Mouse (Mus musculus) embryo, embryonic 11 days (tissue): ENCODE data around the gene Nck2.

Experiments
- DNase-seq: peaks from one replicate; pipeline ENCODE4 v3.0.0-alpha.2; 2015

The Nck2 gene

DNA sequence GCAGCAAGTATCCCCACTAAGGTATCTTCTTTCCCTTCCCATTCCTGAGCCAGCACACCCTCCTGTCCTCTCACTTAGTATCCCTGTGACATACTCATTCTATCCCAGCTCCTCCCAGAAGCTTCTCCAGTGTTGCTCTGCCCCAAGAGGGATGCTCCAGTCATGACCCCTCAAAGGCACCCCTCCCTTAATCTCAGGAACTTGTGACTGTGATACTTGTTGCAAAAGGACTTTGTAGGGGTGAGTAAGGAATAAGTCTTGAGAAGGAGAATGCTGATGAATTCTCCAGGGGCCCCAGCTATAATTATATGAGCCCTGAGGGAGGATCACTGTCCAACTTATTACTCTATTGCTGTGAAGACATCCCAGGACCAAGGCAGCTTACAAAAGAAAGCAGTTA is 7.8 kb upstream of the Nck2 start:
- no peak for DNase-seq

DNA sequence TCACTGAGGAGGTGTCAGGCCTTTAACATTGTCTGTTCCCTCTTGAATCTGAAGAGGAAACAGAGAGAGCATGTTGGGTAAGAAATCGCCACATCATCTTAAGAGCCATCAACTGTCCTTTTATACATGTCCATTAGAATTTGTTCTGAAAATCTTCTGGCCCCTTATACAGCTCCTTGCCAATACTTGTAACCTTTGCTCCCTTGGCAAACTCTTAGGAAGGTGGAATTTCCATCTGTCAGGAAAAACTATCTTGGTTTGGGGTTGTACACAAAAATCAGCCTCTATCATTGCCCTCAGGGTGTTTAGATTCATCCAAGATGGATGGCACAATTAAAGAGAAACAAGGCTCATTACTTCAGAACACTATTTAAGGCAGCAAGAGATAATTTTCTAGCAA is 5.1 kb upstream of the Nck2 start:
- DNase-seq: no peak

- no peak for DNase-seq
These were observed 1.8 kb upstream of the Nck2 start for GRCm38 (mm10) chr1:43442568-43442967.

DNA sequence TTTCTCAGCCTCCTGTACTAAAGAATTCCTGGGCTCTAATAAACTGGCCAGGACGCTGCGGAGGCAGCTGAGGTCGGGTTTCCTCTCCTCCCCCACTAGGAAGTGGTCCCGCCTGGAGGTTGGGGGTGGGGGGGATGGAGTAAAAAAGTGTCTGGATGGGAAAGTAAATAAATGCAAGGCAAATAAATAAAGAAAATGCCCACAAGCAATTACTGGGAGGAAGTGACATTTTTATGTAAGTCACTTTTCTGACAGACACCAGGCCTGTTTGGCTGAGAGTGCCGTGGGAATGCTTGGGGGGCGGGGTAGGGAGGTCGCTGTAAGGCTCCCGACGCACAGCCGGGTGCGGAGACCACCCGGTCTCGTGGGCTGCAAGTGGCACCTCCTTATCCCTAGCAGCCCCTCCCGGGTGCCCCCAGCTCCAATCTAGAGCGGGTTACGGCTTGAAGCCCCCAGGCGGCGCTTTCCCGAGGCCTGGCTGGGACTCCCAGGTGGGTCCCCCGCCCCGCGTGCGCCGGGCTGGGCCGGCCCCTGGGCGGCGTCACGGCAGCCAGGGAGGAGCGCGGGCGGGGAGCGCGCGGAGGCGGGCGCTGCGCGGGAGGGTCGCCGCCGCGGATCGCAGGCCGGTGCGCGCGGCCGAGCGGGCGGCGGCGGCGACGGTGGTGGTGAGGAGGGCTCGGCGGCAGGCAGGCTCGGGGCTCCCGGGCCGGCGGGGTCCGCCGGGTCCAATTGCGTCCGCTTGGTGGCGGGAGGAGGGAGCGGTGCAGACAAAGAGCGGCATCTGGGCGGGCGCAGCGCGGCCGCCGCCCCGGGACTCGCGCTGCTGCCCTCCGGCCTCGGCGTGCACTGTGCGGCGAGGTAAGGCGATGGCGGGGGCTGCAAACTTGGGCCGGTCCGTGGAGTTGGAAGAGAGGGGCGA is 1.1 kb downstream of the Nck2 start:
- peak; percentile 94 for DNase-seq

- peak; percentile 68 for DNase-seq
These were observed 1.7 kb downstream of the Nck2 start for GRCm38 (mm10) chr1:43446089-43446533.

DNA sequence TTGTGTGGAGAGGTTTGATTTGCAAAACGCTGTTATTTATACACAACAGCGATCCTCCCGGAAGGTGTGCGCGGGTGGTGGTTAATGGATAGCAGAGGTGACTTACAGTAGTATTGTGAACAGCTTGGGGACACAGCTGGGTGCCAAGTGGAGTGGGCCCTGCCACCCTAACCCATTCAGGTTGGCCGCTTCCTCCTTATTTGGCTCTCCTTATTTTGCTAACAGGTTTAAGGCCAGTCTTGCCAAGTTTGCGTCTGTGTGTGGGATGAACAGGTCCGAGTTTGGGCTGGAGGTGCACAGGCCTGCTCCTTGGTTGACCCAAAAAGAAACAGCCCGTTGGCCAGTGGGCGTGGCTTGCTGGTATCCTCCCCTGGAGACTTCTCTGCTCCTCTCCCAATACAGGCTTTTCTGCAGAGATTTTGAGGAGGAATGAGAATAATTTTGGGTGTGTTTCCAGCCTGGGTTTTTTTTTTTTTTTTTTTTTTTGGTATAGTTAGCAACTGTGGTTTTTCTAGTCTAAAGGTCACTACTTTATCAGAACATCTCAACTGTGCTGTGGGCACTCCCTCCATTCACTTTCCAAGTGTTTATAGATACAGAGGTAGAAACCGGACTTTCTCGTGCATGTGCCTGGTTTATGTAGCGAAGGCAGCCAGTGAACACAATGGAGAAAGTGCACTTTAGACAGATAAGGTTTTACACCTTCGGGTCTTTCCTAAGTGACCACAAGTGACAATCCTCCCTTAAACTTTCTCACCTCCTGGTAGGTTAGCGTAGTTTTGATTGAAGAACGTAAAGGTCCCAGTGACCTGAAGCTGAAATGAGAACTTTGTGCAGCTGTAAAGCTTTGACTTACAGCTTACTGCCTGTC is 2.6 kb downstream of the Nck2 start:
- peak; percentile 69 for DNase-seq

- no peak for DNase-seq
These were observed 3.4 kb downstream of the Nck2 start for GRCm38 (mm10) chr1:43447602-43448287.

DNA sequence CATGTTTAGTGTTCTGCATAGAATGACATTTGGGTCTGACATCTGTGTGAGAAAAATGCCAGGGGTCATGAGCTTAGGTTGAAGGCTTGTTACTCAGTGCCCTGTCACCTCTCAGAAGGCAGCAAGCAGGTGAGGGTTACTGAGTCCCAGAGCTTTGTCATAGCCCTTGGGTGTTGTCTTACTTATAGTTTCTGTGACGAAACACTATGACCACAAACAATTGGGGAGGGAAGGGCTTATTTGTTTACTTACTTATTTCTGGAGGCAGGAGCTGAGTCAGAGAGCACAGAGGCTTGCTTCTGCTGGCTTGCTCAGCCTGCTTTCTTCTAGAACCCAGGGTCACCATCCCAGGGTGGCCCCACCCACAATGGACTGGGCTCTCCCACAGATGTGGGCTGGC is 6.4 kb downstream of the Nck2 start:
- no peak for DNase-seq

- DNase-seq: no peak
These were observed 9.3 kb downstream of the Nck2 start for GRCm38 (mm10) chr1:43453683-43454082.

DNA sequence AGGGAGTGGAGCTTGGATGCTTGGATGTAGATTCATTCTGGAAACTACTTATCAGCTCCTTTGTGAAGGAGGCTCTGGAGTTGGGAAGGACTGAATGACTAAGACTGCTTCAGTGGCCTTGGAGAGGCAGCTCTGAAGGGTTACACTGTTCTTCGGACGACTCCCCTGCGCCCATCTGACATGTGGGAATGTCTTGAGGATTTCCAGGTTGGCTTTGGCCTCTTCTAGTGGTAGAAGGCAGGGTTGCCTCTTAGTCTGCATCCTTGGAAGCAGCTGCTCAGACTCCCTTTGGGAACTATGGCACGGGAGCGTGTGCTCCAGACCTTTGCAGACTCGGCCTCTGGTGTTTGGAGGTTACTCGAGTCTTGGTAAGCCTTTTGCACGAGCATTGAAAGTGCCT is 10.4 kb downstream of the Nck2 start:
- DNase-seq: no peak

GRCm38 (mm10) chr1:43455196-43455595 is 10.8 kb downstream of the Nck2 start:
- DNase-seq: no peak

GRCm38 (mm10) chr1:43457012-43457766 is 12.8 kb downstream of the Nck2 start:
- no peak for DNase-seq

DNA sequence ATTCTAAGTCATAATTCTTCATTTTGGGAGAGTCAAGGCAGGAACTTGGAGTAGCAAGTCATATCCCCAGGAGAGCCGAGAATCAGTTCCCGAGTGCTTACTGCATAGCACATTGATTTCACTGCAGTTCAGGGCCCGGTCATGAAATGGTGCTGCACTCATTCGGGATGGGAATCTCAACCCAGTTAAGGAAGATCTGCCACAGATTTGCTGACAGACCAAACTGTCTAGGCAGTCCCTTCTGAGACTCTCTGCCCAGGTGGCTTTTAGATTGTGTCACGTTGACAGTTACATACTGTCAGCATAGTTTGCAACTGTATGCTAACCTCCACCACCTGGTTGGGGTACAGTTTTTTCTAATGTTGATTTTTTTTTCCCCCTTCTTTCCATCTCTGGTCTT is 16.1 kb downstream of the Nck2 start:
- no peak for DNase-seq

DNA sequence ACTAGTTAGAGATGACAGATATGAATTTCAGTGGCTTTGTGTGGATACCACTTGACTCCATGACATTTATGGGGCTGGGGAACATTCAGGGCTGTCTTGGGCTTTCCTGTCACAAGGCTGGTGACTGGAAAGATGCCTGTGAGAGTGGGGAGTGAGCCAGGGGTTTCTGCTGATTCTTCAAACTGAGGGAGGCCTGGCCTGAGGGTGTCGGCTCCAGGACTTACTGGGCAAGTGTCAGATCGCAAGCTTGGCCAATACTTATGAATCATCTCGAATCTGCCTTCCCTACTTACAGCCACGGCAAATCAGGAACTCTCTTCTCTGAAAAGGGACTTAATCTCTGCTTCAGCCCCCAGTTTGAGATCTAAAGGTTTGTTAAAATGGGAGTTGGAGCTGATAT is 18.3 kb downstream of the Nck2 start:
- no peak for DNase-seq

GRCm38 (mm10) chr1:43463941-43464682 is 19.7 kb downstream of the Nck2 start:
- no peak for DNase-seq

DNA sequence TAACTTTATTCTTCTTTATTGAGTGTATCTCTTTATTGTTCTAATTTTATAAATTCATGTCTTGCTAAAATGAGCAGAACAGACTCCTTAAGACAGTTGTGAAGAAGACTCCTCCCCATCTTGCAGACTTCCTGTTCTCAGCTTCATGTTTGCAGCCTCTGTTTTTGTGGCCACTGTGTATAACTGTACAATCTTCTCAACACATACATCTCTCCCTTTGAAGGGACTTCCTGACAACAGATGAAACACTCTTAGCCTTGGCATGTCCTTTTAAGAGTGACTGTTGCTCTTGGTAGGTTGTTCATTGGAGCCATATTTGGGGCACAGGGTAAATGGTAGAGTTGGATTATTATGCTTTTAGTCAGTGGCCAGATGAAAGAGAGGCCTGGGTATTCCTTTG is 20.6 kb downstream of the Nck2 start:
- no peak for DNase-seq

- DNase-seq: no peak
These were observed 21.7 kb downstream of the Nck2 start for GRCm38 (mm10) chr1:43465957-43466624.

DNA sequence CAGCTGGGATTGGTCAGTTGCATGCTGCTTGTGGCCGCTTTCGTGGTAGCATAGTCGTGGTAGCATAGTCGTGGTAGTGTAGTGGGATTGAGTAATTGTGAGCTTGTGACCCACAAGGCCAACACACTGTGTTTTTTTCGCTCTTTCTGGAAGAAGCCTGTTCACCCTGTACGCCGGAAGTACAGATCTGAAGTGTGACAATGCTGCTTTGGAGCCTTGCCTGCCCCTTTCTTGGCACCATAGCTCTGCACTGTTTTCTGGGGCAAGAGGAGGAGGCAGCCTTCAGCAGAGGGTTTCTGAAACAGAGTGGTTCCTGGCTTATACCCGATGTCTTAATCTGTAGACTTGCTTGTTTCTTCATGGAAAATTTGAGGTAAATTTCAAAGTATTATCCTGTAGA is 23.3 kb downstream of the Nck2 start:
- DNase-seq: no peak

DNA sequence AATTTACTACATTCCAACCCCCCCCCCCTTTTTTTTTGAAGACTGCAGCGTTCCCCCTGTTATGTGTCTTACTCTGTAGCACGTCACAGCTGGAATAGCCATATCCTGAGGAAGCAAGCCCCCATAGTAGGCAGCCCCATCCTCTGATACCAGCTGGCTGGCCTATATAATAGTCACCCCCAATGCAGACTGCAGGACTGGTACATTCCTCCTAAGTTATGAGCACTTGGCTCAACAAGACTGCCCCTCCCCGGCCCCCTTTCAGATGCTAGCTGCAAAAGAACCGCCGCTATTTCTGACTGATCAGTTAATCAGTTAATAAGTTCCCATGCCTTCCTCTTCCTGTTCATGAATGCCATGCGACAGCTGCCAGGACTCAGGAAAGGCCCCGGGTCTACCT is 23.8 kb downstream of the Nck2 start:
- DNase-seq: no peak

DNA sequence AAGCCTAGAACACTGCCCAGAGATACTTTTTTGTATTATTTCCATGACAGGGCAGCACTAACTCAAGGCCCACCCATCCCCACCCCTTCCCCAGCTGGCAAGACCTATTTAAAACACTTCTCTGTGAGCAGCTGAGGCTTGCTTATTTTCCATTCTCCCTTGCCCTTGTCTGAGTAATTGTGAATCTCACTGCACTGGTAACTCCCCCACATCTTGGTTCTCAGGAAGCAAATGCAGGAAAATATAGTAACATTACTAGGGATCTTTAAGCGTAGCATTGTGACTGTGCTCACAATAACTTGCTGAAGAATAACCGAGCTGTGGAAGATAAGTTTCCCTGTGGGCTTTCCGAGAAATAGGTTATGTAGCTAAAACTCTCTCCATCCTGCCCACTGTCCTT is 24.6 kb downstream of the Nck2 start:
- DNase-seq: no peak
